Mouse (Mus musculus): ENCODE results near the gene 4922502D21Rik.

- TF ChIP-seq POLR2A (IDR thresholded peaks at IDR 0.05; ENCODE audit: borderline replicate concordance, extremely low read depth, low read depth, low read length): no peak
- no peak for TF ChIP-seq CTCF (IDR thresholded peaks at IDR 0.05; ENCODE audit: insufficient read depth, low read length)
These were observed 24.2 kb upstream of the 4922502D21Rik start for GRCm38 (mm10) chr6:129355774-129356173.
